Mouse (Mus musculus): ENCODE measurements around the gene Imp3.
A peak's percentile ranks its signal among the peaks of the same experiment; 100 is the strongest.

DNA sequence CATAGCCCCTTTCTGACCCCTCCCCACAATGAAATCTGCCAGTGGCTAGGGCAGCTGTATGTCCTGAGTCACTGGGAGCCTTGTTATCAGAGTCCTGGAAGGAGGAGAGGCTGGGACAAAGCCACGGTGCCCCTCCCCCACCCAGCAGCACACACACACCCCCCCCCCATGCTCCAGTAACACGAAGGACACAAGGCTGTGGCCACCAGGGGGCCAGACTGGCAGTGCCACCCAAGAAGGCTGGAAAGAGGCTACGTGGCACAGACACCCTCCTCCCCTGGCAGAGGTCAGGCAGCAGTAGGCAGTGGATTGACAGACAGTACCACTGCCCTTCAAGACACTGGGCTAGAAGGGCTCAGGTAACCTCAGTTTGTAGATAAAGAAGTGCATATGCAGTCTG is 43.3 kb upstream of the Imp3 start:
- TF ChIP-seq CTCF (IDR thresholded peaks at IDR 0.05; ENCODE audit: low read depth) (peak; percentile 55), EP300 (IDR thresholded peaks at IDR 0.05; ENCODE audit: low read depth) (no peak)

Measured in liver, postnatal 0 days (tissue).